Mouse (Mus musculus): ENCODE results near the gene Wnt2b. TPM values are rescaled to one million over a fixed set of nuclear protein-coding genes. Genes with fewer than 3 reads are reported as not detected.

The Wnt2b gene
- polyA plus RNA-seq, 1 experiment from 2014 or later = 0.59 TPM

GRCm38 (mm10) chr3:105003960-105004463, 42.3 kb upstream of the Wnt2b start:
- ATAC-seq (replicated peaks; ENCODE audit: low FRiP score, low read depth) = no peak
- H3K36me3 ChIP-seq (ENCODE audit: insufficient read depth, low read length) = peaks cover 61% of the 10 kb centered on the region
- 88% methylated on average over 14 of the region's 14 CpGs for WGBS

GRCm38 (mm10) chr3:105001374-105001773, 39.7 kb upstream of the Wnt2b start:
- DNase-seq (ENCODE audit: low spot score) (no peak), ATAC-seq (replicated peaks; ENCODE audit: low FRiP score, low read depth) (no peak)
- Histone ChIP-seq H3K9ac (ENCODE audit: low read depth, low read length) (no peak overlapping the region), H3K27ac (no peak overlapping the region), H3K4me3 (replicated peaks; ENCODE audit: low read depth, low read length) (no peak overlapping the region), H3K27me3 (ENCODE audit: insufficient read depth, low read length) (no peaks in the 10 kb centered on the region), H3K36me3 (ENCODE audit: insufficient read depth, low read length) (peaks cover 39% of the 10 kb centered on the region), H3K4me2 (ENCODE audit: low read length) (no peak overlapping the region), H3K4me1 (replicated peaks; ENCODE audit: insufficient read depth, low read length) (no peaks in the 10 kb centered on the region), H3K9me3 (replicated peaks; ENCODE audit: low read length) (no peaks in the 10 kb centered on the region)
- TF ChIP-seq CTCF (IDR thresholded peaks at IDR 0.05; ENCODE audit: low read depth) = no peak
- 73% methylated on average over 6 of the region's 6 CpGs for WGBS

More at GRCm38 (mm10) chr3:105003960-105004463, 42.3 kb upstream of the Wnt2b start:
- DNase-seq (ENCODE audit: low spot score) = no peak
- no peak overlapping the region for H3K27ac ChIP-seq
- no peak overlapping the region for H3K9ac ChIP-seq (ENCODE audit: low read depth, low read length)
- H3K4me1 ChIP-seq (replicated peaks; ENCODE audit: insufficient read depth, low read length) = no peaks in the 10 kb centered on the region
- no peak for TF ChIP-seq CTCF (IDR thresholded peaks at IDR 0.05; ENCODE audit: low read depth)
- H3K4me3 ChIP-seq (replicated peaks; ENCODE audit: low read depth, low read length) = no peak overlapping the region
- H3K4me2 ChIP-seq (ENCODE audit: low read length) = no peak overlapping the region
- no peaks in the 10 kb centered on the region for H3K9me3 ChIP-seq (replicated peaks; ENCODE audit: low read length)
- no peaks in the 10 kb centered on the region for H3K27me3 ChIP-seq (ENCODE audit: insufficient read depth, low read length)

GRCm38 (mm10) chr3:105000561-105000960, 38.8 kb upstream of the Wnt2b start:
- Histone ChIP-seq H3K9ac (ENCODE audit: low read depth, low read length) (no peak overlapping the region), H3K4me3 (replicated peaks; ENCODE audit: low read depth, low read length) (no peak overlapping the region), H3K27me3 (ENCODE audit: insufficient read depth, low read length) (no peaks in the 10 kb centered on the region), H3K36me3 (ENCODE audit: insufficient read depth, low read length) (peaks cover 32% of the 10 kb centered on the region), H3K4me2 (ENCODE audit: low read length) (no peak overlapping the region), H3K4me1 (replicated peaks; ENCODE audit: insufficient read depth, low read length) (no peaks in the 10 kb centered on the region), H3K9me3 (replicated peaks; ENCODE audit: low read length) (no peaks in the 10 kb centered on the region), H3K27ac (no peak overlapping the region)
- no peak for ATAC-seq (replicated peaks; ENCODE audit: low FRiP score, low read depth)
- WGBS = 81% methylated on average over 8 of the region's 8 CpGs
- DNase-seq (ENCODE audit: low spot score) = no peak
- TF ChIP-seq CTCF (IDR thresholded peaks at IDR 0.05; ENCODE audit: low read depth) = no peak

GRCm38 (mm10) chr3:104997563-104997962, 35.8 kb upstream of the Wnt2b start:
- WGBS = 43% methylated on average over 6 of the region's 6 CpGs
- no peaks in the 10 kb centered on the region for H3K27me3 ChIP-seq (ENCODE audit: insufficient read depth, low read length)
- no peak overlapping the region for H3K27ac ChIP-seq
- H3K4me2 ChIP-seq (ENCODE audit: low read length) = no peak overlapping the region
- H3K4me3 ChIP-seq (replicated peaks; ENCODE audit: low read depth, low read length) = no peak overlapping the region
- ATAC-seq (replicated peaks; ENCODE audit: low FRiP score, low read depth) (no peak), DNase-seq (ENCODE audit: low spot score) (no peak)
- H3K9me3 ChIP-seq (replicated peaks; ENCODE audit: low read length) = no peaks in the 10 kb centered on the region
- 0 out of 2 replicates have a peak, but pooled peaks cover 7% of the 10 kb centered on the region for H3K36me3 ChIP-seq (ENCODE audit: insufficient read depth, low read length)
- no peak for TF ChIP-seq CTCF (IDR thresholded peaks at IDR 0.05; ENCODE audit: low read depth)
- H3K9ac ChIP-seq (ENCODE audit: low read depth, low read length) = no peak overlapping the region
- no peaks in the 10 kb centered on the region; the same call in 1 of the 2 replicates for H3K4me1 ChIP-seq (replicated peaks; ENCODE audit: insufficient read depth, low read length)

- no peaks in the 10 kb centered on the region for H3K9me3 ChIP-seq (replicated peaks; ENCODE audit: low read length)
- no peaks in the 10 kb centered on the region for H3K27me3 ChIP-seq (ENCODE audit: insufficient read depth, low read length)
- H3K27ac ChIP-seq = no peak overlapping the region
- no peak for ATAC-seq (replicated peaks; ENCODE audit: low FRiP score, low read depth)
- WGBS = 75% methylated on average over 7 of the region's 7 CpGs
- H3K4me3 ChIP-seq (replicated peaks; ENCODE audit: low read depth, low read length) = no peak overlapping the region
- no peak for DNase-seq (ENCODE audit: low spot score)
- no peak overlapping the region for H3K9ac ChIP-seq (ENCODE audit: low read depth, low read length)
- no peak overlapping the region for H3K4me2 ChIP-seq (ENCODE audit: low read length)
- H3K4me1 ChIP-seq (replicated peaks; ENCODE audit: insufficient read depth, low read length) = no peaks in the 10 kb centered on the region; the same call in 1 of the 2 replicates
- no peaks in the 10 kb centered on the region for H3K36me3 ChIP-seq (ENCODE audit: insufficient read depth, low read length)
- no peak for TF ChIP-seq CTCF (IDR thresholded peaks at IDR 0.05; ENCODE audit: low read depth)
Measured at GRCm38 (mm10) chr3:104995707-104996106, 34.0 kb upstream of the Wnt2b start.

- peak overlapping the region; percentile 60 for H3K27ac ChIP-seq
- H3K4me2 ChIP-seq (ENCODE audit: low read length) = no peak overlapping the region
- DNase-seq (ENCODE audit: low spot score) (no peak), ATAC-seq (replicated peaks; ENCODE audit: low FRiP score, low read depth) (no peak)
- WGBS = 50% methylated on average over 3 of the region's 3 CpGs
- H3K27me3 ChIP-seq (ENCODE audit: insufficient read depth, low read length) = no peaks in the 10 kb centered on the region
- no peaks in the 10 kb centered on the region for H3K36me3 ChIP-seq (ENCODE audit: insufficient read depth, low read length)
- H3K9me3 ChIP-seq (replicated peaks; ENCODE audit: low read length) = no peaks in the 10 kb centered on the region
- no peak for TF ChIP-seq CTCF (IDR thresholded peaks at IDR 0.05; ENCODE audit: low read depth)
- H3K9ac ChIP-seq (ENCODE audit: low read depth, low read length) = no peak overlapping the region
- no peak overlapping the region for H3K4me3 ChIP-seq (replicated peaks; ENCODE audit: low read depth, low read length)
- H3K4me1 ChIP-seq (replicated peaks; ENCODE audit: insufficient read depth, low read length) = no peaks in the 10 kb centered on the region; the same call in 1 of the 2 replicates
Measured at GRCm38 (mm10) chr3:104994415-104994841, 32.7 kb upstream of the Wnt2b start.

- H3K4me3 ChIP-seq (replicated peaks; ENCODE audit: low read depth, low read length) = no peak overlapping the region
- peak; percentile 63 for DNase-seq (ENCODE audit: low spot score)
- no peaks in the 10 kb centered on the region; the same call in 1 of the 2 replicates for H3K4me1 ChIP-seq (replicated peaks; ENCODE audit: insufficient read depth, low read length)
- no peaks in the 10 kb centered on the region for H3K9me3 ChIP-seq (replicated peaks; ENCODE audit: low read length)
- H3K27ac ChIP-seq = peak overlapping the region; percentile 60
- ATAC-seq (replicated peaks; ENCODE audit: low FRiP score, low read depth) = no peak; the same call in 1 of the 2 replicates
- H3K4me2 ChIP-seq (ENCODE audit: low read length) = no peak overlapping the region
- no peaks in the 10 kb centered on the region for H3K27me3 ChIP-seq (ENCODE audit: insufficient read depth, low read length)
- H3K9ac ChIP-seq (ENCODE audit: low read depth, low read length) = no peak overlapping the region
- H3K36me3 ChIP-seq (ENCODE audit: insufficient read depth, low read length) = no peaks in the 10 kb centered on the region
- TF ChIP-seq CTCF (IDR thresholded peaks at IDR 0.05; ENCODE audit: low read depth) = no peak
- 34% methylated on average over 4 of the region's 4 CpGs for WGBS
Measured at GRCm38 (mm10) chr3:104993800-104994199, 32.1 kb upstream of the Wnt2b start.
